Mouse (Mus musculus) heart, postnatal 14 days (tissue): Measurements from ENCODE around the gene Pitpnc1. TPM values are rescaled to one million over a fixed set of nuclear protein-coding genes. Genes with fewer than 3 reads are reported as not detected.
A peak's percentile ranks its signal among the peaks of the same experiment; 100 is the strongest.

Experiments
- DNase-seq, 2 experiments: peaks; one replicate each; pipeline ENCODE4 v3.0.0; 2021 to 2022
- intact Hi-C: fragments of 180-260 bp; cut with DNase I; formaldehyde crosslinking; loops from one replicate; pipeline ENCODE4 v1.15.1; 2025
- total RNA-seq, 2 experiments: library from RNA; stranded (reverse); gene quantifications; 2 replicates each; pipeline ENCODE4 v1.2.3; 2021

The Pitpnc1 gene
- total RNA-seq, 2 experiments from 2014 or later: 67.9 to 68.4 TPM

DNA sequence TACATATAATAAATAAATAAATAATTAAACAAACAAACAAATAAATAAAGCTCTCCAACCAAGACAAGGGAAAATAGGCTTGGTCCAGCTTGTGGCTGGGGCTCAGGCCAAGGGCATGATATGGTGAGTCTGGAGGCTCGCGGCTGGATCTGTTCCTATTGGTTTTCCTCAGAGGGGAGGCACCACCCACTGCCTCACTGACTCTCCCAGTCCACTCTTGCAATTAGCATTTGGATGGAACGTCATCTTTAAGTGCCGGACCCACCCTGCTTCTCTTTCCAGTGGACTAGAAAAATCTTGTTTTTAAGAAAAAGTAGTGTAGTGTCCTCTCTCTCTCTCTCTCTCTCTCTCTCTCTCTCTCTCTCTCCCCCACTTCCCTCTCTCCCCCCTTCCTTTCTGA is 204.6 kb downstream of the Pitpnc1 start:
- no peak for DNase-seq
- intact Hi-C loops: no loop called here

DNA sequence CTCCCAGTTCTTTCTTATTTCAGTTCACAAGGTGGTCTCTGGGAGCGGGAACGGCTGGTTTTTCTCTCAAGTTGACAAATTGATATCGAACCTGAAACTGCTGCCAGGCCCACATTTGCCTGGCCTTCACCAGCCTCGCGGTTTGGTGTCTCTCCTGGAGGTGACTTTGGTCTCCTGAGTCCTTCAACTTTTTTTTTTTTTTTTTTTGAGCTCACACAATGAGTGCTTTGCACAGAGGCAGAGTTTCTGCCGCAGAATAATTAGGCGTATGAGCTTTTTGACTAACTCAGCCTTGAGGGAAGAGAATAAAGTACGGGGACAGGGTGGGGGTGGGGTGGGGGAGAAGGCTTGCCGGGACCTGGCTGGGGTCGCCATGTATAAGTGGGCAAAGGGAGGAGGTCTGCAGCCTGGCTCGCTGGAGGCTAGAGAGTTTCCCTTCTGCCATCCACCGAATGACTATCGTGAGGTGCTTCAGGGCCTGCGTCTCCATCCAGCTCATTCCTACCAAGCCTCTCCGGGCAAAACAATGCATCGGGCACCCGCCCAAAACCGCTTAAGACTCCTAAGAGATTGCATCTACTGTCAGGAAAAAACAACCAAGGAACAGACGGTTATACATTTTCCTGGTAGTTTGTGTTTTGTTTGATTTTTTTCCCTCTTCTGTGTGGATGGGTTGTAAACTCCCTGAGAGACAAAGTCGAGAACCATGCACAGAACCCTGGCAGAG is 205.4 kb downstream of the Pitpnc1 start:
- intact Hi-C loops: no loop called here
- DNase-seq: peak; percentile 69 to 72

DNA sequence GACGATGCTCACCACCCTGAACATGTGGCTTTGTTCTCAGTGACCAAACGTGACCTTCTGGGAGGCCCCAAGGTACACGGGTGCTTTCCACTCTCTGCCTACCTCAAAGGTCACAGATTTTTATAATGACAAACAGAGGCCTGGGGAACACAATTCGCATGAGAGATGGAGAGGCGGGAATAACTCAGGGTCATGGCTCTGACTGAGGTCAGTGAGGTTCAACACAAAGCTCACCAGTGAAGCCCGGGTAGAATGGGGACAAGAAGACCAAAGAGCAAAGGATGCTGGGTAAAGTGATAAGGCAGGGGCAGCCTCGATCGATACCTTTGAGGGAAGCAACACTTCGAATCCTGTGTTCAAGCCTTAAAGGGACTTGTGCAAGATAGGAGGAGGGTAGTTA is 206.7 kb downstream of the Pitpnc1 start:
- intact Hi-C loops: no loop called here
- DNase-seq: no peak

DNA sequence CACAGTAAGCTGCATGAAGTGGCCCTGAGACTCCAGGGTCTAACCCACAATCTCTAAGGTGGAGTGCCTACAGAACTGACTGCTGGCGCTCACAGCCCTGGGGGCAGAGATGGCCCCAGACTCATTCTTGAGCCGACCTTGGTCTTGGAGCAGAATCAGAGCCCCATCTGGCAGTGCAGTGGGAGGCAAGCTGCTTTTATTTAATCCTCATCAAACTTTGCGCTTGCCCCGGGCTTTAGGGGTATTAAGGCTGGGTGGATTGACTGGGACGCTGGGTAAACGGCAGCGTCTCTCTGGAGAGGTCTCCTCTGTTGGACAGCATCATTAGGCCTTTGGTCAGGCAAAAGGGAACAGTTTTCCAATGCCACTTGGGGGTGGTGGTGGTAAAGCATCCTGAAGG is 211.1 kb downstream of the Pitpnc1 start:
- no peak for DNase-seq
- intact Hi-C loops: no loop called here

DNA sequence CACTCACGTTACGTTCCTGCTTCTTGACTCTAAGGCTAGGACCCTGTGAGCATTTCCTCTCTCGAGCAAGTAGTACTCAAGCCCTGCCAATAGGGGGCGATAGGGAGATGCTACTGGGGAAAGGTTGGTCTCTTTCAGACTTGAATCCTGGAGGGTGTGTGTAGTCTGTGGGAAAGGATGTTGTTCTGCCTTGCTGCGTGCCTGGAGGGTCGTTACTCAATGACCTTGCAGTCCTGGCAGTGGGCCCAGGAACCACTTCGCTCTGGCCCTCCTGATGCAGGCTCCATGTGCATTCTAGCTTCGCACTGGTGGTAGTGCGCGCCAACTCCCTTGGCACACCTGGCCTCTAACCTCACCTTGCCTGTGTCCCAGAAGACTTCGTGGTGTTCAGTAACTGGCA is 215.3 kb downstream of the Pitpnc1 start:
- intact Hi-C loops: no loop called here

DNA sequence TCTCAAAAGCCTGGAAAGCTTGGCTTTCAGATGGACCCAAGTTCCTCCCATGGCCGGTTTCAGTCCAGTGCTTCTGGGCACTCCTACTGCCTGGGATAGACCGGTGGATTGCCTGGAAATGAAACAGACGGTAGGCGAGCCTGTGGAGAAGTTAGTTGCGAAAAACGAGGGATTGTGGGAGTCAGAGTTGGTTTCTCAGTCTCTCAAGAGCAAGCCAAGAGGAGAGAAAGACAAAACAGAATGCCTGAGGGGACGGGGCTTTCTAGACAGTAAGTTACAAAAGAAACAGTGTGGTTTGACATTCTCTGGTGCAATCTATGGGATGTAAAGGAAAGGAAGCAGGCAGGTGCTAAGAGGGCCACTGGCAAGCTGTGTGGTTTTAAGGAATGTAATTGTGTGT is 216.3 kb downstream of the Pitpnc1 start:
- intact Hi-C loops: no loop called here

More for the DNA sequence above, 215.3 kb downstream of the Pitpnc1 start:
- DNase-seq: peak; percentile 75

DNA sequence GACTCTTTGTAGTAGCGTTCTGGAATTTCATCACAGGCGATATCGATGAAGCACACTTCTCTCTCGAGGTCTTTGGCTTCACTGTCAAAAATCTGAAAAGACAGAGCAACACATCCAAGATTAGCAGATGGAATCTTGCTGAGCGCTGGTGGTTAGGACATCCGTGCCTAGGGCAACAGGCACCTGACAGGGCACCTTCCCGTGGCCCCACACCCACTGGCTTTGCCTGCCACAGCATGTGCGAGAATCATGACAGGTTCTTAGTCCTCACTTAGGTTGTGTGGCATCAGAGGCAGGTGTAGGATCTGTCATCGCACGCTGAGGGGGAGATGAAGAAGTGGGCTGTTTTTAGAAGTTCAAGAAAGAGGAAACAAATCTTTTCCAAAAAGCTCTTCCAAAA is 218.5 kb downstream of the Pitpnc1 start:
- no peak for DNase-seq
- intact Hi-C loops: no loop called here

More for the DNA sequence above, 216.3 kb downstream of the Pitpnc1 start:
- no peak for DNase-seq

DNA sequence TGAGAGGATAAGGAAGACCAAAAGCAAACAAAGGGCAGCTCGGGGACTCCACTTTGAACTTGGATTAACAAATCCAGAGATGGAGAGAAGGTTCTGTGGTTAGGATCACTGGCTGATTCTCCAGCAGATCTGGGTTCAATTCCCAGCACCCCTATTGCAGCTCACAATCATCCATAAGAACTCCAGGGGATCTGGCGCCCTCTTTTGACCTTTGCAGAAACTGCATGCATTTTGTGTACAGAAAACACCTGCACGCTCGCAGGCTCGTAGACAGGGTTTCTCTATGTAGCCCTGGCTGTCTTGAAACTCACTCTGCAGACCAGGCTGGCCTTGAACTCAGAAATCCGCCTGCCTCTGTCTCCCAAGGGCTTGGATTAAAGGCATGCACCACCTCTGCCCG is 219.0 kb downstream of the Pitpnc1 start:
- intact Hi-C loops: no loop called here
- no peak for DNase-seq

DNA sequence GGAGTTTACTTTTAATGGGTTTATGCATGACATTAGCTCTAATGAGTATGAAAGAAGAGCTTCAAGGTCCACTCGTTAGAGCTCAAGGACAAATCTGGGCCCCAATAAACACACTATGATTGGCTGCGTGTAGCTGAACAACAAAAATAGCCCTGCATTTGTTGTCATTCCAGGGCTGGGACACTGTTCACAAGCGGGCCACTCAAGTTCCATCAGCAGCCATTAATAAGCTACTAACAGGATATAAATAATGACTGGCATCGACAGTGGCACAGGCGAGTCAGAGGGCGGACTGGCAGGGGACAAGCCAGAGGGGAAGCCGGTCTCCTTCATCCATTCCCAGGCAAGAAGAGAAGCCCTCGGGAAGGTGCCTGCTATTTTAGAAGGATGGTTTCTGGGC is 219.6 kb downstream of the Pitpnc1 start:
- DNase-seq: no peak
- intact Hi-C loops: no loop called here

DNA sequence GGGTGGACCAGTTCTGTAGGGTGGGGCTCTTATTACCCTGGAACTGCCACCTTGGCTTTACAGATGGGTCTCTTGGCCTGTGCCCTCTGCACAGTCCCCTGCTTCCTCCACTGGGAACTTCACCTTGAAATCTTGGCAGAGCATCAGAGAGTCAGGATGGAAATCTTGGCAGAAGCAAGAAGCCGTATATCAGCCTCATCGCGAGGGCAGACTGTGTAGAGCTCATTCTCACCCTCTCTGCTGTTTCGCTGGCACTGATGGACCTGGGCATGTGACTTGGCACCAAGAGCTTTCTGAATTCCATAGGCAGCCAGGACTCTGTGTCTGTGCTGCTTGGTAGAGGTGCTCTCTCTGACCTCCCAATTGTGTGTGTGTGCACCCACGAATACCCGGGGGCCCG is 221.7 kb downstream of the Pitpnc1 start:
- peak; percentile 50 to 58 for DNase-seq
- intact Hi-C loops: no loop called here

DNA sequence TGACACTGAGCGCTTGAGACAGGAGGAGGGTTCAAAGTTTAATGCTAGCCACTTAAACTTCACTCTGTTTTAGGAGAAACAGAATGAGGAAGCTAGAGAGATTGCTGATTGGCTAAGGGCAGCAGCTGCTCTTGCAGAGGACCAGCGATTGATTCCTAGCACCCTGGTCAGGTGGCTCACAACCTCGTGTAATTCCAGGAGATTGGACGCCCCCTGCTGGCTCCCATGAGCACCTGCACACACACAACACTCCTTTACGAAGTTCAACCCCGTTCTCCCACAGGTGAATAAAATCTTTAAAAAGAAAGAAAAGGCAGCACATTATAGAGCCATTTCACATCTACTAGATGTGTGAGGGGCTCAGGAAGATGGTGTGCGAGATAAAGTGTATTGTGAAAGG is 224.8 kb downstream of the Pitpnc1 start:
- intact Hi-C loops: no loop called here
- no peak for DNase-seq

DNA sequence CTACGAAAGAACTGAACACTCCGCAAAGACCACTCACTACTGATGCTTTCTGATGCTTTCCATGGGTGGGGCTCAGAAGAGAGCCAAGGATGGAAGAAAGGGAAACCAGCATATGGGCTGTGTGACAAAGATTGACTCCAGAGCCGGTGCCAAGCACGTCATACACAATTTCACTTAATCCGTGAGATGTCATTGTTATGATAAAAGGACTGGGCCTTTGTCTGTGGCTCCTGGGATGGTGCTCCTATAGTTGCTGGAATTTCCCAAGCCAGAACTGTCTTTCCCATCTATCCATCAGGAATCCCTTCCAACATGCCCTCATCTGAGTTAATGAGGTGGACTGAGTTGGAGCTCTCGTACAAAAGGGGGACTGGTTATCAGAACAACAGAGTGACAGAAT is 227.4 kb downstream of the Pitpnc1 start:
- DNase-seq: no peak
- intact Hi-C loops: no loop called here

DNA sequence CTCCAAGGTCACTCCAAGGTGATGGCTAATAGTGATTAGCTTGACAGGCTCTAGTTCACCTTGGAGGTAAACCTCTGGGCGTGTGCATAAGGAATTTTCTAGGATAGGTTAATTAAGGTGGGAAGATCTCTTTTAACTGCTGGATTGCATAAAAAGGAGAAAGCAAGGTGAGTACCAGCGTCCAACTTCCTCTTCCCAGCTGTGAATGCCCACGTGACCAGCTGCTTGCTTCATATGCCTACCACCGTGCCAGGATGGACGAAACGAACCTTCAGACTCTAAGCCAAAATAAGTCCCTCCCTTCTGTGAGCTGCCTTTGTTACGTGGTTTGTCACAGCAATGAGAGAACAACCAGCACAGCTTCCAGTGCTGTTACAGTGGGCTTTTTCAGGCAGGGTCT is 228.8 kb downstream of the Pitpnc1 start:
- no peak for DNase-seq
- intact Hi-C loops: no loop called here

DNA sequence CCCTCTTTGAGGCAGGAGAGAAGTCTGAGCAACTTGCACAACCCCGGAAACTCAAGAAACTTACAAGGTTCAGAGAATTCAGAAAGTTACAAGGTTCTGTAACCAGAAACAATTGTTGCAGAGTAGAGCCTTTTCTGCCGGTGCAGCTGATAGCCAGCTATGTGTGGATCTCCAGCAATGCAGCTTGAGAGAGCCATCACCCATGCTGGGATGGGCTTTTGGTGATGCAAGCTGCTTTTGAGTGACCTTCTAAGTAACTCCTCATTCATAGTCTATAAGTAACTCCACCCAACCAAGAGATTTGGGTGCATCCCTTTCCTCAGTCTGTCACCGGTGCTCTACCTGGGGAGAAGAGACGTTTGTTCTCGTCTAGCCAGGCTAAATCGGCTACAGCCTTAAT is 232.0 kb downstream of the Pitpnc1 start:
- DNase-seq: no peak
- intact Hi-C loops: no loop called here

DNA sequence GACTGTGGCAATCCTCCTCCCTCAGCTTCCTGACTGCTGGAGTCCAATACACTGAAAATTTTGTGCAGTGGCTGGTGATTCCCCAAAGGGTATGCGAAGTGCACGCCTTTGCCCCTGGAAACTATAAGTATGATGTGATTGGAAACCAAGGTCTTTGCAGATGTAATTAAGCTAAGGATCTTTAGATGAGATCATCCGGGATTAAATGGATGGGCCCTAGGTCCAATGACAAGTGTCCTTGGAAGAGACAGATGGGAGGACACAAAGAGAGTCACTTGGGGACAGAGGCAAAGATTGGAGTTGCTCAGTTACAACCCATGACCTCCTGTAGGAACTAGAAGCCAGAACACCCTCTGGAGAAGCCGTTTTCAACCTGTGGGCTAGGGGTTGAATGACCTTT is 233.0 kb downstream of the Pitpnc1 start:
- intact Hi-C loops: no loop called here

DNA sequence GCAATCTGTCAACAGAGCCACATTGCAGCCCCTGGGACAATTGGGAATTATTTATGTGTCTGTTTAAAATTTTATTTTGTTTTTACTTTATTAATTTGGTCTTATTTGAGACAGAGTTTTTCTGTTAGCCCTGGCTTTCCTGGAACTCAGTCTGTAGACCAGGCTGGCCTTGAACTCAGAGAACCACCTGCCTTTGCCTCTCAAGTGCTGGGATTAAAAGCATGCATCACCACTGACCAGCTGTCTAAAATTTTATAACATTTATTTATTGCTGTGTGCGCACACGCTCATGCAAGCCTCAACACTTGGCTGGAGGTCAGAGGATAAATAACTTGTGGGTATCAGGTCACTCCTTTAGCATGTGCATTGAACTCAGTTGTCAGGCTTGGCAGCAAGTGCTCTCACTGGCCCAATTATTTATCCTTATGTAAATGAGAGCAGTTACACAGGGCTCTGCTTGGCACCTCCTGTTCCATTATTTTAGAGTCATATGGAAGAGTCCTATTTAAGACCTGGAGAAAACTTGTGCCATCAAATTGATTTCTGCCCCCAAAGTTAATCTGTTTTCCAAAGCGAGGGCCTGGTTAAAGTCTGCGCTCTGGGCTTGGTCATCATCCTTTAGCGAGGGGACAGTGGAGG is 237.1 kb downstream of the Pitpnc1 start:
- intact Hi-C loops: no loop called here
- DNase-seq: no peak

More for the DNA sequence above, 233.0 kb downstream of the Pitpnc1 start:
- DNase-seq: no peak

DNA sequence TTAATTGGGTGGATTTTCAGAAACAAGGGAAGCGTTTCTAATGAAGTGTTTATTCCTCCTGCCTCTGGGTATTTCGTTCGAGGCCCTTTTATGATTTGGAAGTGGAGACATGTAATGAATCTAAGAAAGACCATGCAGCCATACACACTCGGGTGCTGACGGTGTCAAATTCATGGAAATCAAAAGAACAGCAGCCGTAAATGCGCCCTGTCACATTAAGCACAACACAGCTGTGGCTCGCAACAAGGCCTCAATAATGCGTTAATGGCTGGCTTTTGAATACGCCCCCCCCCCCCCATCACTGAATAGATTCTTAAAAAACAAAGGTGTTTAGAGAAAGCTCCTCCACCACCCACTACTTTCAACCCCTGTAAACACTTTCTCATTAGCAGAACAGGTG is 240.4 kb downstream of the Pitpnc1 start:
- intact Hi-C loops: no loop called here

DNA sequence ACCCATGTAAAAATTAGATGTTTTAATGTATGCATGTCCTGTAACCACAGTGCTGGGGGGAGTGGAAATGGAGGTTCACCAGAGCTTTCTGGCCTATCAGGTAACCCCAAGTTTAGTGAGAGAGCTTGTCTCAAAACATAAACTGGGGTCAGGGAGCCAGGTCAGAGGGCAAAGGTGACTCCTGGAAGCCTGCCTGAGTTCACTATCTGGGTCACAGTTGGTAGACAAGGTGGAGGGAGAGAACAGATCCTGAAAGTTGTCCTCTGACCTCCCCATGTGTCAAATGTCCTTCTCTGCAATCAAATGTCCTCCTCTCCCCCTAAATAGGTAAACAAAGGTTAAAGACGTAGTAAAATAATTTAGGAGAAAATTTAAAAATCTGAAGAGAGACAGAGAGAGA is 244.1 kb downstream of the Pitpnc1 start:
- intact Hi-C loops: no loop called here

More for the DNA sequence above, 240.4 kb downstream of the Pitpnc1 start:
- no peak for DNase-seq

DNA sequence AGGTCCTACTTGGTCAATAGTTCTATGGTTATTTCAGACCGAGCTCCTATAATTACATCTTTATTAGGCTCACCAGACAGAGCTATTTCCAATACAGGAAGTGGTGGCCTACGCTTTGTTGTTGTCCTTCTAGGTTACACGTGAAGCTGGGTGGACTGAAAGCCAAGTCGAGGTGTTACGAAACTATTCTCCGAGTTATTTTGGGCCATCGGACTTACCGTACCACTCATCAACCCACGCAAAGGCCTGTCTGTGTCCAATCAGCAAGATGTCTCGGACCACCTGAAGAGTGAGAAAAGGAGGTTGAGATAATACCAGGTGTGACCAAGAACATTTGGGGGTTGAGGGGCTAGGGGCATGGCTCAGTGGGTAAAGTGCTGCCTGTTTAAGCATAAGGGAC is 244.5 kb downstream of the Pitpnc1 start:
- peak; percentile 27 to 41 for DNase-seq
- intact Hi-C loops: no loop called here

More for the DNA sequence above, 244.1 kb downstream of the Pitpnc1 start:
- DNase-seq: no peak

DNA sequence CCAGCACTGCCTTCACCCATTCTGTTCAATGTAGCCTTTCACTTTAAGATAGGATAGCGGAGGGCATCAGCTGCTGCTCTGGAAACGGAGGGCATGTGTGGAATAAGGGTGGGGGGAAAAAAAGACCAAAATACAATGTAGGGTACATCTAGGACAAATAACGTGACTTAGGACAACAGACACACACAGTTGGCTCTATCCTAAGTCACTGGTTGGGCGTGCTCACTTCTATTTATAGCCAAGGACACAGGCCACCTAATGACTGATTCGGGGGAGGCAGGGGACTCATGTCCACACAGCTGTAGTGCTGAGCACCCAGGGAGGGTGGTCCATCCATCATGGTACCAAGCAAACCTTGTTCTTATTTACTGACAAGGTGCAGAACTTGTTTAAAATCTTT is 245.2 kb downstream of the Pitpnc1 start:
- intact Hi-C loops: no loop called here
- peak in 1 of 2 experiments; percentile 30 for DNase-seq

DNA sequence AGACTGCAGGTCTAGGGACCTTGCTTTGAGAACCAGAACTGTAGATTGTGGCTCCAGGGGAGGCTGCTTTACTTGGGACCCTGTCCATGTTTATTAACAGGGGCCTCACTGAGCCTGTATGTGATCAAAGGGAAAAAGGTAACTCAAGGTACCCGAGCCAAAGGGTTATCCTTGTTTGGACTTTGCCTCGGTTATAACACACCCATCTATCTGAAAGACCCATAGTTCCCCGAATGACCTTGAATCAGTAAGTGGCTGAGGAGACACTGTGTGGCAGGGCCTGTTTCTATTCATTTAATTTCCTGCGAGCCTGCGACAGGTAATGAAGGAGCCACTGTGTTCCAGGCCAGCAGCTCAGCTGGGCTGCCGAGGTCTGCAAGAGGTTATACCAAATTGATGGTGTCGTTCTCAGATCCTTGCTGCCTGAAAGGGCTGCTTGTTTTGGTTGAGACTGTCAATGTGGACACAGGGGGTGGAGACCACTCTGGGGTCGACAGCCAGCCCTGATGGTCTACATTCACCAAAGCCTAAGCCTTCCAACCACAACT is 246.8 kb downstream of the Pitpnc1 start:
- intact Hi-C loops: no loop called here

DNA sequence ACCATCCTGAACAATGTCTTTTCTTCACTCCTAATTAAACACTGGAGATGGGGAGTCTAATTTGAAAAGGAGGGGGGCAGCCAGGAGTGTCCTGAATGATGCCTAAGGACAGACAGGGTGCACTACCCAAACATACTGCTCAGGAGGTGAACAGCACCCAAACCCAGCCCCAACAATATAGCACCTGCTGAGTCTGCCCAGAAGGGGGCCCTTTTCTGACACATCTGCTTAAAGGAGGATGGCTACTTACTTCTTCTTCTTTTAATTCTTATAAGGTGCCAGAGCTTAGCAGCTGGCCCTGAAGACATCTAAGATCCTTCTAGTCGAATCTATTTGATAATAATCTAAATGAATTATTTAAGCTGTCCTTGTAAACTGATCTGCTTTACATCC is 247.3 kb downstream of the Pitpnc1 start:
- intact Hi-C loops: no loop called here
- peak in 1 of 2 experiments; percentile 21 for DNase-seq

More for the DNA sequence above, 246.8 kb downstream of the Pitpnc1 start:
- DNase-seq: no peak
